ENCODE assay signal across 8 mouse cellular contexts in genomic region chr11:97314751-97315503, GRCm38 (mm10). TPM values are rescaled to one million over a fixed set of nuclear protein-coding genes. Genes with fewer than 3 reads are reported as not detected.
A peak's percentile ranks its signal among the peaks of the same experiment; 100 is the strongest.
DNase-seq lines count a peak whose midpoint lies in the region; ATAC-seq lines count a peak whose summit lies in the region.

No protein-coding gene starts in this region.

- H3K27me3 ChIP-seq in heart, embryonic 14.5 days (ENCODE audit: control insufficient read depth, insufficient read depth, low read length) = no peaks in the 10 kb centered on the region
- H3K27me3 ChIP-seq in hindbrain, embryonic 15.5 days = no peaks in the 10 kb centered on the region
- peaks cover 8% of the 10 kb centered on the region; the same call in 1 of the 2 replicates for H3K27me3 ChIP-seq in midbrain, embryonic 12.5 days

- peaks cover 17% of the 10 kb centered on the region for H3K36me3 ChIP-seq in heart, embryonic 14.5 days (ENCODE audit: control insufficient read depth, insufficient read depth, low read length)
- H3K36me3 ChIP-seq in hindbrain, embryonic 15.5 days = no peaks in the 10 kb centered on the region
- 0 out of 2 replicates have a peak, but pooled peaks cover 12% of the 10 kb centered on the region for H3K36me3 ChIP-seq in midbrain, embryonic 12.5 days

- H3K9me3 ChIP-seq in heart, embryonic 14.5 days (ENCODE audit: control insufficient read depth, low read length) = no peaks in the 10 kb centered on the region
- H3K9me3 ChIP-seq in hindbrain, embryonic 15.5 days = no peaks in the 10 kb centered on the region
- no peaks in the 10 kb centered on the region for H3K9me3 ChIP-seq in midbrain, embryonic 12.5 days

- no peak for ATAC-seq in heart, embryonic 14.5 days (ENCODE audit: insufficient number of reproducible peaks, insufficient read depth, low FRiP score, low read depth)
- no peak for ATAC-seq in hindbrain, embryonic 15.5 days (ENCODE audit: low FRiP score, low read depth)
- no peak for ATAC-seq in midbrain, embryonic 12.5 days (ENCODE audit: low FRiP score, low read depth)

- peaks cover 2 to 15% of the 10 kb centered on the region in 2 experiments for H3K4me1 ChIP-seq in heart, embryonic 14.5 days (ENCODE audit: control insufficient read depth in 2 of 2, insufficient read depth in 2 of 2, low read length in 2 of 2)
- peaks cover 24% of the 10 kb centered on the region for H3K4me1 ChIP-seq in hindbrain, embryonic 15.5 days (replicated peaks)
- peaks cover 24% of the 10 kb centered on the region for H3K4me1 ChIP-seq in midbrain, embryonic 12.5 days

- DNase-seq in heart, postnatal 4 days = no peak
- DNase-seq in NIH3T3 (ENCODE audit: low read depth) = peak; percentile 55
- DNase-seq in left cerebral cortex, postnatal 25 days (ENCODE audit: low spot score in 2 of 2) = no peak
- DNase-seq in adrenal gland, postnatal 4 days (ENCODE audit: low spot score in 2 of 2) = no peak
- no peak for DNase-seq in urinary bladder, adult 2 months (ENCODE audit: low spot score)

- peak overlapping the region; percentile 37 to 75; a peak in 3 of 4 replicates for H3K27ac ChIP-seq in heart, embryonic 14.5 days (replicated peaks in 1 of 2; ENCODE audit: control insufficient read depth in 1 of 2, insufficient read depth in 1 of 2, low read depth in 2 of 2, low read length in 2 of 2)
- H3K27ac ChIP-seq in hindbrain, embryonic 15.5 days (replicated peaks) = peak overlapping the region; percentile 78
- no peak overlapping the region for H3K27ac ChIP-seq in midbrain, embryonic 12.5 days (replicated peaks)

- H3K4me2 ChIP-seq in heart, embryonic 14.5 days (ENCODE audit: low read length) = peak overlapping the region; percentile 62
- H3K4me2 ChIP-seq in hindbrain, embryonic 15.5 days = peak overlapping the region; percentile 62
- peak overlapping the region; percentile 36 for H3K4me2 ChIP-seq in midbrain, embryonic 12.5 days (replicated peaks)

- peak overlapping the region in 1 of 2 experiments; percentile 55; a peak in 2 of 4 replicates for H3K4me3 ChIP-seq in heart, embryonic 14.5 days (ENCODE audit: control insufficient read depth in 1 of 2, insufficient read depth in 1 of 2, low read depth in 1 of 2, low read length in 2 of 2)
- H3K4me3 ChIP-seq in hindbrain, embryonic 15.5 days = peak overlapping the region; percentile 60
- 0 out of 2 replicates have a peak overlapping the region, but pooled peaks have one; percentile 58 for H3K4me3 ChIP-seq in midbrain, embryonic 12.5 days

- peak overlapping the region; percentile 71 for H3K9ac ChIP-seq in heart, embryonic 14.5 days (ENCODE audit: low read length)
- H3K9ac ChIP-seq in hindbrain, embryonic 15.5 days = peak overlapping the region; percentile 33; the same call in 1 of the 2 replicates
- no peak overlapping the region for H3K9ac ChIP-seq in midbrain, embryonic 12.5 days (replicated peaks)

- intact Hi-C loops in left cerebral cortex, postnatal 25 days (cut with DNase I) = loop anchor here (5.0 kb wide), 2 partner anchors 73 to 118 kb away; no protein-coding TSS in a partner anchor

- 44% methylated on average over 8 of the region's 8 CpGs for WGBS in heart, embryonic 14.5 days
- WGBS in hindbrain, embryonic 15.5 days = 51% methylated on average over 8 of the region's 8 CpGs
- WGBS in midbrain, embryonic 12.5 days = 53% methylated on average over 8 of the region's 8 CpGs

RNA-seq across cellular contexts. Expression of gene Mrpl45, which starts 0.6 kb away (rescaled TPM):
- 56.2 and 59.2 TPM in 2 replicates for polyA plus RNA-seq in heart, embryonic 14.5 days (2014; fragmentation: Nextera tagmentation; extraction: Ambion mirVana)
- total RNA-seq in heart, postnatal 4 days (2021) = 10 to 100 TPM; 45.1 to 47.3 TPM
- 36.8 and 38.2 TPM in 2 replicates for polyA plus RNA-seq in hindbrain, embryonic 15.5 days (2015; fragmentation: Nextera tagmentation; extraction: Ambion mirVana)
- 43.2 and 46.5 TPM in 2 replicates for polyA plus RNA-seq in midbrain, embryonic 12.5 days (2016; fragmentation: Nextera tagmentation; extraction: Ambion mirVana)
- total RNA-seq in left cerebral cortex, postnatal 25 days (2021) = 10 to 100 TPM; 27.0 to 27.2 TPM
- total RNA-seq in adrenal gland, postnatal 4 days (2021) = 10 to 100 TPM; 33.7 to 39.6 TPM
- polyA plus RNA-seq in urinary bladder, adult 2 months (2012; rRNA removed) = 20.2 and 22.0 TPM in 2 replicates

RNA-seq across cellular contexts. Expression of gene Npepps, which starts 34.5 kb away (rescaled TPM):
- 86.9 and 90.0 TPM in 2 replicates for polyA plus RNA-seq in heart, embryonic 14.5 days (2014; fragmentation: Nextera tagmentation; extraction: Ambion mirVana)
- 10 to 100 TPM; 85.9 to 97.2 TPM for total RNA-seq in heart, postnatal 4 days (2021)
- polyA plus RNA-seq in hindbrain, embryonic 15.5 days (2015; fragmentation: Nextera tagmentation; extraction: Ambion mirVana) = 131 and 142 TPM in 2 replicates
- polyA plus RNA-seq in midbrain, embryonic 12.5 days (2016; fragmentation: Nextera tagmentation; extraction: Ambion mirVana) = 134 and 144 TPM in 2 replicates
- total RNA-seq in left cerebral cortex, postnatal 25 days (2021) = 100 to 1,000 TPM; 133 to 134 TPM
- total RNA-seq in adrenal gland, postnatal 4 days (2021) = 10 to 100 TPM; 66.3 to 80.3 TPM
- 51.6 and 55.6 TPM in 2 replicates for polyA plus RNA-seq in urinary bladder, adult 2 months (2012; rRNA removed)

RNA-seq across cellular contexts. Expression of gene Gpr179, which starts 37.0 kb away (rescaled TPM):
- polyA plus RNA-seq in heart, embryonic 14.5 days (2014; fragmentation: Nextera tagmentation; extraction: Ambion mirVana) = 0.05 TPM in 2 replicates
- total RNA-seq in heart, postnatal 4 days (2021) = under 1 TPM; 0.05 to 0.17 TPM
- 0.12 and 0.30 TPM in 2 replicates for polyA plus RNA-seq in hindbrain, embryonic 15.5 days (2015; fragmentation: Nextera tagmentation; extraction: Ambion mirVana)
- polyA plus RNA-seq in midbrain, embryonic 12.5 days (2016; fragmentation: Nextera tagmentation; extraction: Ambion mirVana) = 0.13 and 0.18 TPM in 2 replicates
- total RNA-seq in left cerebral cortex, postnatal 25 days (2021) = under 1 TPM; 0.18 to 0.43 TPM
- 10 to 100 TPM; 10.3 to 11.1 TPM for total RNA-seq in adrenal gland, postnatal 4 days (2021)
- polyA plus RNA-seq in urinary bladder, adult 2 months (2012; rRNA removed) = 0.11 and 0.25 TPM in 2 replicates

RNA-seq across cellular contexts. Expression of gene Socs7, which starts 47.4 kb away (rescaled TPM):
- polyA plus RNA-seq in heart, embryonic 14.5 days (2014; fragmentation: Nextera tagmentation; extraction: Ambion mirVana) = 2.2 and 3.6 TPM in 2 replicates
- 10 to 100 TPM; 24.2 to 28.9 TPM for total RNA-seq in heart, postnatal 4 days (2021)
- polyA plus RNA-seq in hindbrain, embryonic 15.5 days (2015; fragmentation: Nextera tagmentation; extraction: Ambion mirVana) = 9.0 and 9.5 TPM in 2 replicates
- 9.3 and 9.4 TPM in 2 replicates for polyA plus RNA-seq in midbrain, embryonic 12.5 days (2016; fragmentation: Nextera tagmentation; extraction: Ambion mirVana)
- total RNA-seq in left cerebral cortex, postnatal 25 days (2021) = 10 to 100 TPM; 87.3 to 94.1 TPM
- total RNA-seq in adrenal gland, postnatal 4 days (2021) = 10 to 100 TPM; 25.6 to 27.4 TPM
- polyA plus RNA-seq in urinary bladder, adult 2 months (2012; rRNA removed) = 9.1 and 9.7 TPM in 2 replicates
